Mouse (Mus musculus): ENCODE data around the gene Aurkb. TPM values are rescaled to one million over a fixed set of nuclear protein-coding genes. Genes with fewer than 3 reads are reported as not detected.
"Not testable (repeated sequence)": the region's sequence is repeated elsewhere in the genome, so short reads cannot be mapped to it uniquely, and the experiment has no call there.

Gene Aurkb
- total and polyA plus RNA-seq, 3 experiments = 120 to 170 (median 159) TPM

DNA sequence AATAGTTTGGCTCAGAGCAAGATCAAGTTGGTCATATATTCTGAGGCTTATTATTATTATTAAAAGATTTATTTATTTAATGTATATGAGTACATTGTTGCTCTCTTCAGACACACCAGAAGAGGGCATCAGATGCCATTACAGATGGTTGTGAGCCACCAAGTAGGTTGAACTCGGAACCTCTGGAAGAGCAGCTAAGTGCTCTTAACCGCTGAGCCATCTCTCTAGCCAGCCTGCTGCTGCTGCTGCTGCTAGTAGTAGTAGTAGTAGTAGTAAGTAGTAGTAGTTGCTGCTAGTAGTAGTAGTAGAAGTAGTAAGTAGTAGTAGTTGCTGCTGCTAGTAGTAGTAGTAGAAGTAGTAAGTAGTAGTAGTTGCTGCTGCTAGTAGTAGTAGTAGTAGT, 34.0 kb upstream of the Aurkb start:
- H3K79me2 ChIP-seq (ENCODE audit: control insufficient read depth, insufficient read depth, low read length, poor library complexity) = peaks cover 24% of the 10 kb centered on the region
- H3K27me3 ChIP-seq (ENCODE audit: control insufficient read depth in 1 of 2, insufficient read depth in 2 of 2, low read length in 2 of 2); H3K9me3 ChIP-seq (replicated peaks; ENCODE audit: insufficient read depth, low read length): not testable (repeated sequence)
- H3K9ac ChIP-seq (ENCODE audit: control insufficient read depth, low read depth, low read length, poor library complexity, severe bottlenecking) = peak overlapping the region; percentile 40
- peak overlapping the region; percentile 9 to 28; a peak in 2 of 4 replicates for H3K4me3 ChIP-seq (ENCODE audit: control insufficient read depth in 1 of 2, insufficient read depth in 1 of 2, low read depth in 2 of 2, low read length in 2 of 2)
- TF ChIP-seq TBP (IDR thresholded peaks at IDR 0.05; ENCODE audit: low read depth, low read length) = peak; percentile 94
- peak; percentile 70 for DNase-seq (ENCODE audit: low read depth, low spot score)
- H3K4me1 ChIP-seq (ENCODE audit: control insufficient read depth in 1 of 2, insufficient read depth in 2 of 2, low read length in 2 of 2) = peaks cover 0 to 16% of the 10 kb centered on the region in 2 experiments; a peak in 3 of 4 replicates
- H3K36me3 ChIP-seq (ENCODE audit: control insufficient read depth in 1 of 2, insufficient read depth in 2 of 2, low read length in 2 of 2) = peaks cover 0 to 17% of the 10 kb centered on the region in 2 experiments; a peak in 2 of 4 replicates
- peak overlapping the region; percentile 58; the same call in 1 of the 2 replicates for H3K27ac ChIP-seq (ENCODE audit: control insufficient read depth, low read depth, low read length)

DNA sequence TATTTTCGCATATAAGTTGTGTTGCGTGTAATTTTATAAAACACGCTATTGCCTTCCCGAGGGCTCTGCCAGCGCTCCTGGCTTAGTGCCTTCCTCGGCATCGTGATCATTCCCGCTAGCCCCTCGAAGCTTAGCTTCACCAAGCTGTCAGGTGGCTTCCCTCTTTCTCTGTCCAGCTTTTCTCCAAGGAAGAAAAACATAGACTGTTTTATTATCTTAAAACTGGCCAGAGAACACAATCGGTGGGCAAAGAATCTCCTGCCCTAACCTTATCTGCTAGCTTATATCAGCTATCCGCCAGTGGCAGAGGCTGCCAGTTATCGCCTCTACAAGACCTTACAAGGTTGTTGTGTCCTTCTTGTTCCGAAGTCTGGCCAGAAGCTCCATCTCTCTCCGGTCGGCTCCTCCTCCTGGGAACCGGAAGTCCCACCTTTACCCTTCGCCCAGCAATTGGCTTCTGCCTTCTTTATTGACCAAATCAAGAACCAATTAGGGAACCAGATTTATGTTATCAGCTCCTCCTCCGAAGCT, 33.3 kb upstream of the Aurkb start:
- peak; percentile 99 for DNase-seq (ENCODE audit: low read depth, low spot score)
- peaks cover 24% of the 10 kb centered on the region for H3K79me2 ChIP-seq (ENCODE audit: control insufficient read depth, insufficient read depth, low read length, poor library complexity)
- no peaks in the 10 kb centered on the region for H3K27me3 ChIP-seq (ENCODE audit: control insufficient read depth in 1 of 2, insufficient read depth in 2 of 2, low read length in 2 of 2)
- H3K4me1 ChIP-seq (ENCODE audit: control insufficient read depth in 1 of 2, insufficient read depth in 2 of 2, low read length in 2 of 2) = peaks cover 2 to 18% of the 10 kb centered on the region in 2 experiments
- H3K9me3 ChIP-seq (replicated peaks; ENCODE audit: insufficient read depth, low read length) = no peaks in the 10 kb centered on the region
- H3K4me3 ChIP-seq (ENCODE audit: control insufficient read depth in 1 of 2, insufficient read depth in 1 of 2, low read depth in 2 of 2, low read length in 2 of 2) = peak overlapping the region; percentile 52 to 54
- H3K36me3 ChIP-seq (ENCODE audit: control insufficient read depth in 1 of 2, insufficient read depth in 2 of 2, low read length in 2 of 2) = peaks cover 0 to 19% of the 10 kb centered on the region in 2 experiments; a peak in 2 of 4 replicates
- peak overlapping the region; percentile 95 for H3K27ac ChIP-seq (ENCODE audit: control insufficient read depth, low read depth, low read length)
- H3K9ac ChIP-seq (ENCODE audit: control insufficient read depth, low read depth, low read length, poor library complexity, severe bottlenecking) = peak overlapping the region; percentile 71
- TF ChIP-seq E2F4 (IDR thresholded peaks at IDR 0.05; ENCODE audit: borderline replicate concordance, low read depth, low read length) = no peak
- TF ChIP-seq MEF2A (IDR thresholded peaks at IDR 0.05; ENCODE audit: extremely low read depth, insufficient replicate concordance, low read depth, low read length, poor library complexity, severe bottlenecking) = no peak
- peak; percentile 59 for TF ChIP-seq TAL1 (IDR thresholded peaks at IDR 0.05; ENCODE audit: low read length)
- TF ChIP-seq NELFE (IDR thresholded peaks at IDR 0.05; ENCODE audit: low read depth, low read length) = peak; percentile 64; the same call in 1 of the 2 replicates
- no peak for TF ChIP-seq MAFK (IDR thresholded peaks at IDR 0.05; ENCODE audit: borderline replicate concordance, low read depth, low read length)
- peak; percentile 86 for TF ChIP-seq MAX (IDR thresholded peaks at IDR 0.05; ENCODE audit: low read length)
- peak; percentile 65 to 87 for TF ChIP-seq EP300 (IDR thresholded peaks at IDR 0.05; ENCODE audit: low read depth in 1 of 2, low read length in 2 of 2)
- no peak for TF ChIP-seq POLR2AphosphoS5 (IDR thresholded peaks at IDR 0.05; ENCODE audit: borderline replicate concordance, low read depth, low read length)
- TF ChIP-seq SMC3 (IDR thresholded peaks at IDR 0.05; ENCODE audit: low read depth, low read length) = no peak
- no peak for TF ChIP-seq CHD1 (IDR thresholded peaks at IDR 0.05; ENCODE audit: low read depth, low read length)
- peak; percentile 48; the same call in 1 of the 2 replicates for TF ChIP-seq BHLHE40 (IDR thresholded peaks at IDR 0.05; ENCODE audit: borderline replicate concordance, low read depth, low read length)
- no peak for TF ChIP-seq ZKSCAN1 (IDR thresholded peaks at IDR 0.05; ENCODE audit: low read depth, low read length)
- peak; percentile 75 for TF ChIP-seq HCFC1 (IDR thresholded peaks at IDR 0.05; ENCODE audit: low read depth, low read length)
- TF ChIP-seq SIN3A (IDR thresholded peaks at IDR 0.05; ENCODE audit: low read length) = peak; percentile 52
- TF ChIP-seq MYB (IDR thresholded peaks at IDR 0.05; ENCODE audit: low read depth, low read length) = peak; percentile 59
- TF ChIP-seq USF1 (IDR thresholded peaks at IDR 0.05; ENCODE audit: low read depth, low read length) = peak; percentile 50; the same call in 1 of the 2 replicates
- no peak for TF ChIP-seq KAT2A (conservative IDR thresholded peaks at IDR 0.05; ENCODE audit: low read depth, low read length)
- TF ChIP-seq GATA1 (IDR thresholded peaks at IDR 0.05; ENCODE audit: low read depth, low read length) = peak; percentile 88
- no peak for TF ChIP-seq RAD21 (IDR thresholded peaks at IDR 0.05; ENCODE audit: low read depth, low read length)
- peak; percentile 92 for TF ChIP-seq TBP (IDR thresholded peaks at IDR 0.05; ENCODE audit: low read depth, low read length)
- TF ChIP-seq MXI1 (IDR thresholded peaks at IDR 0.05; ENCODE audit: low read depth, low read length) = peak; percentile 76
- no peak for TF ChIP-seq ZC3H11A (IDR thresholded peaks at IDR 0.05; ENCODE audit: low read depth, low read length)
- TF ChIP-seq RCOR1 (IDR thresholded peaks at IDR 0.05; ENCODE audit: low read depth, low read length) = peak; percentile 69; the same call in 1 of the 2 replicates
- peak; percentile 76 for TF ChIP-seq ETS1 (IDR thresholded peaks at IDR 0.05; ENCODE audit: low read depth, low read length)
- peak; percentile 71; the same call in 1 of the 2 replicates for TF ChIP-seq UBTF (IDR thresholded peaks at IDR 0.05; ENCODE audit: borderline replicate concordance, insufficient read depth, low read depth, low read length)
- TF ChIP-seq GABPA (IDR thresholded peaks at IDR 0.05; ENCODE audit: low read depth, low read length) = no peak
- peak; percentile 88 for TF ChIP-seq POLR2AphosphoS2 (IDR thresholded peaks at IDR 0.05; ENCODE audit: low read length)
- TF ChIP-seq ZMIZ1 (IDR thresholded peaks at IDR 0.05; ENCODE audit: low read depth, low read length) = peak; percentile 94
- no peak for TF ChIP-seq MYC (IDR thresholded peaks at IDR 0.05; ENCODE audit: low read depth, low read length)
- TF ChIP-seq MAZ (IDR thresholded peaks at IDR 0.05; ENCODE audit: low read depth, low read length) = no peak
- TF ChIP-seq CTCF (IDR thresholded peaks at IDR 0.05 in 2 of 3, conservative IDR thresholded peaks at IDR 0.05 in 1 of 3; ENCODE audit: control insufficient read depth in 1 of 3, insufficient read depth in 1 of 3, low read depth in 2 of 3, low read length in 3 of 3, poor library complexity in 1 of 3, severe bottlenecking in 1 of 3) = no peak

Measured in MEL (cell line).